Mouse (Mus musculus) embryonic fibroblast, embryonic 13.5 days (primary cell): ENCODE measurements around the gene Vmn1r205.
"Not testable (repeated sequence)": the region's sequence is repeated elsewhere in the genome, so short reads cannot be mapped to it uniquely, and the experiment has no call there.

Experiments
- CTCF ChIP-seq: IDR thresholded peaks from 2 replicates; pipeline ENCODE4 v1.5.1; 2011; ENCODE audit warnings: mild to moderate bottlenecking, control low read depth, low read length, moderate library complexity, borderline replicate concordance; ENCODE audit not compliant: insufficient read depth
- POLR2A ChIP-seq: IDR thresholded peaks from 2 replicates; pipeline ENCODE4 v1.6.1; 2011; ENCODE audit warnings: low read depth, mild to moderate bottlenecking, control low read depth, low read length, moderate library complexity

DNA sequence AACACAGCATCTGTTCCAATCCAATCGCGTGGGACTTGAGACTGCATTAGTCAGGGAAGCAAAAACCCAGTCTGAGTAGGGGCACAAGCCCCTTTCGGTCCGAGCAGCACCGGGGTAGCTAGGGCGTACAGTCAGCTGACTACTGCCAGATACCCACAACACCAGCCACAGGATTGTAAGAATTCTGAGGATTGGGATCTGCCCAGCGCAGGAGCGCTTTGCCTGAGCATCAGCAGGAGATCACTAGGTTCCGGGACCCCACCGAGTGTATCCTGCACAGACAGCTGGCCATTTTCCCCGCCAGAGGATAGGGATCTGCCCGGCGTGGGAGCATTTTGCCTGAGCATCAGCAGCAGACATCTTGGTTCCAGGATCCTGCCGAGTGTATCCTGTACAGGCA, 9.5 kb downstream of the Vmn1r205 start:
- TF ChIP-seq CTCF, POLR2A: not testable (repeated sequence)
